10 mouse cellular contexts compared by ENCODE assay signal in genomic region chr9:60744171-60744969, GRCm38 (mm10). TPM values are rescaled to one million over a fixed set of nuclear protein-coding genes. Genes with fewer than 3 reads are reported as not detected.
DNase-seq lines count a peak whose midpoint lies in the region; ATAC-seq lines count a peak whose summit lies in the region.
"Had no signal": no experiment of that assay in that cellular context is flagged by ENCODE, and none has a peak within 500 bp of the region (broad histone marks: within the 10 kb centered on the region; RNA-seq: fewer than 3 reads in every experiment).

No protein-coding gene starts in this region.

- ATAC-seq in midbrain, embryonic 15.5 days (replicated peaks) = no peak
- ATAC-seq in megakaryocyte-erythroid progenitor cell, adult 5-6 weeks (replicated peaks; ENCODE audit: low FRiP score, low TSS enrichment, poor library complexity, severe bottlenecking) = peak; percentile 75

- H3K9ac ChIP-seq in midbrain, embryonic 15.5 days = no peak overlapping the region
- H3K9ac ChIP-seq: embryonic facial prominence, embryonic 13.5 days; lung, embryonic 15.5 days had no signal

- H3K9me3 ChIP-seq in midbrain, embryonic 10.5 days (replicated peaks) = 0 out of 2 replicates have a peak, but pooled peaks cover 4% of the 10 kb centered on the region
- H3K9me3 ChIP-seq in midbrain, embryonic 15.5 days = no peaks in the 10 kb centered on the region
- H3K9me3 ChIP-seq: lung, embryonic 15.5 days had no signal

- H3K27me3 ChIP-seq in midbrain, embryonic 10.5 days (ENCODE audit: low read depth, poor library complexity, severe bottlenecking) = no peaks in the 10 kb centered on the region
- H3K27me3 ChIP-seq in midbrain, embryonic 15.5 days (replicated peaks) = no peaks in the 10 kb centered on the region
- H3K27me3 ChIP-seq: lung, embryonic 15.5 days had no signal

- no peak overlapping the region for H3K4me2 ChIP-seq in midbrain, embryonic 15.5 days

- WGBS in midbrain, embryonic 10.5 days = 52% methylated on average over 18 of the region's 18 CpGs
- WGBS in midbrain, embryonic 15.5 days = 46% methylated on average over 18 of the region's 18 CpGs

- H3K27ac ChIP-seq in midbrain, embryonic 10.5 days (replicated peaks) = no peak overlapping the region
- H3K27ac ChIP-seq in midbrain, embryonic 15.5 days = no peak overlapping the region
- H3K27ac ChIP-seq: embryonic facial prominence, embryonic 13.5 days; lung, embryonic 15.5 days had no signal

- H3K4me3 ChIP-seq in midbrain, embryonic 10.5 days = no peak overlapping the region
- no peak overlapping the region for H3K4me3 ChIP-seq in midbrain, embryonic 15.5 days
- H3K4me3 ChIP-seq: embryonic facial prominence, embryonic 13.5 days had no signal

- DNase-seq in midbrain, embryonic 10.5 days (ENCODE audit: low spot score) = peak; percentile 46
- DNase-seq in NIH3T3 (ENCODE audit: low read depth) = peak; percentile 81
- peak; percentile 70 for DNase-seq in cerebellum, adult 8-10 months
- DNase-seq in gastrocnemius, adult 18-20 months (ENCODE audit: low spot score) = peak; percentile 68
- peak; percentile 37 for DNase-seq in layer of hippocampus, adult 9-11 months
- DNase-seq in thymus, postnatal 25 days = peak; percentile 49

- H3K4me1 ChIP-seq in midbrain, embryonic 10.5 days = no peaks in the 10 kb centered on the region
- no peaks in the 10 kb centered on the region for H3K4me1 ChIP-seq in midbrain, embryonic 15.5 days

- no peaks in the 10 kb centered on the region for H3K36me3 ChIP-seq in midbrain, embryonic 10.5 days
- H3K36me3 ChIP-seq in midbrain, embryonic 15.5 days (replicated peaks) = no peaks in the 10 kb centered on the region
- H3K36me3 ChIP-seq: embryonic facial prominence, embryonic 13.5 days; lung, embryonic 15.5 days had no signal

RNA-seq across cellular contexts. Expression of gene Larp6, which starts 31.6 kb away (rescaled TPM):
- 1.2 and 1.9 TPM in 2 replicates for polyA plus RNA-seq in midbrain, embryonic 10.5 days (2016; fragmentation: Nextera tagmentation; extraction: Ambion mirVana)
- polyA plus RNA-seq in midbrain, embryonic 15.5 days (2015; fragmentation: Nextera tagmentation; extraction: Ambion mirVana) = 21.9 and 22.3 TPM in 2 replicates
- total RNA-seq in gastrocnemius, adult 18-20 months (2021) = 1 to 10 TPM; 1.1 to 1.2 TPM
- total RNA-seq in megakaryocyte-erythroid progenitor cell, adult 5-6 weeks (2014; fragmentation: Nextera tagmentation) = not detected in 2 replicates
- not detected in 2 replicates for total RNA-seq in megakaryocyte-erythroid progenitor cell, adult 5-6 weeks (2017)

RNA-seq across cellular contexts. Expression of gene Uaca, which starts 50.0 kb away (rescaled TPM):
- 33.1 and 37.0 TPM in 2 replicates for polyA plus RNA-seq in midbrain, embryonic 10.5 days (2016; fragmentation: Nextera tagmentation; extraction: Ambion mirVana)
- 17.5 and 18.0 TPM in 2 replicates for polyA plus RNA-seq in midbrain, embryonic 15.5 days (2015; fragmentation: Nextera tagmentation; extraction: Ambion mirVana)
- total RNA-seq in gastrocnemius, adult 18-20 months (2021) = 100 to 1,000 TPM; 137 to 171 TPM
- 1.2 TPM in 1 of 2 replicates, not detected in the other for total RNA-seq in megakaryocyte-erythroid progenitor cell, adult 5-6 weeks (2014; fragmentation: Nextera tagmentation)
- 0.34 TPM in 1 of 2 replicates, not detected in the other for total RNA-seq in megakaryocyte-erythroid progenitor cell, adult 5-6 weeks (2017)

RNA-seq across cellular contexts. Expression of gene Lrrc49, which starts 56.4 kb away (rescaled TPM):
- 27.6 and 38.9 TPM in 2 replicates for polyA plus RNA-seq in midbrain, embryonic 10.5 days (2016; fragmentation: Nextera tagmentation; extraction: Ambion mirVana)
- 80.4 and 80.9 TPM in 2 replicates for polyA plus RNA-seq in midbrain, embryonic 15.5 days (2015; fragmentation: Nextera tagmentation; extraction: Ambion mirVana)
- 1 to 10 TPM; 1.8 to 2.8 TPM for total RNA-seq in gastrocnemius, adult 18-20 months (2021)
- 3.3 and 3.5 TPM in 2 replicates for total RNA-seq in megakaryocyte-erythroid progenitor cell, adult 5-6 weeks (2014; fragmentation: Nextera tagmentation)
- total RNA-seq in megakaryocyte-erythroid progenitor cell, adult 5-6 weeks (2017) = 3.0 and 3.1 TPM in 2 replicates

Comparison
In these comparisons a context has a peak if more than half of its experiments do, and no peak if none do; other contexts are left out.
1. RNA of gene Uaca, which starts 50.0 kb away (total RNA-seq): 137 to 171 TPM in gastrocnemius, adult 18-20 months; 0.34 to 1.2 TPM in megakaryocyte-erythroid progenitor cell, adult 5-6 weeks; every median in the first group is over 10 times any median in the second.
2. Peak in every context shown above with its lines, with median percentiles within 50 percentile points of each other: DNase-seq.